Mouse (Mus musculus): ENCODE measurements around the gene Olfr43. TPM values are rescaled to one million over a fixed set of nuclear protein-coding genes. Genes with fewer than 3 reads are reported as not detected.

Olfr43 gene
- not detected for total RNA-seq (2021)
- long read RNA-seq, experiment 1 = 0 reads
- long read RNA-seq, experiment 2 = 0 reads

DNA sequence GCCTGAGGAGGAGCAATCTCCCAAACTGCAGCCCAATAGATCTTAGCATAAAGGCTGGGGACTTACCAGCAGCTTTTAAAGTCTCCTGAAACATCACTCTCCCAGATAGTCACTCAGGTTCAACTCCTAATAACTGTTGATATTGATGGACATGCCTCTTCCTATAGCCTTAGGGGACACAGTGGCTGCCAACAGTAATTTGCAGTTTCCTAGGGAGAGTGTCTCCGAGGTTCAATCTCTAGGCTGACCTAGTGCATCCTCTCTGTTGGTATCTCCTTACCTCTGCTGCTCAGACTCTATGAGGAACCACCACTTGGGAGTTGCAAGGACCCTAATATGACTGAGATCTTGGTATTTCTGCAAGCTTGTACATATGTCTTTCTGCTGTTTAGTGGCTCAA, at the start of gene Olfr43:
Gene Olfr43 (minus strand): TSS at position 101 of the 400 bp plus-strand sequence.
- no peak for DNase-seq

DNA sequence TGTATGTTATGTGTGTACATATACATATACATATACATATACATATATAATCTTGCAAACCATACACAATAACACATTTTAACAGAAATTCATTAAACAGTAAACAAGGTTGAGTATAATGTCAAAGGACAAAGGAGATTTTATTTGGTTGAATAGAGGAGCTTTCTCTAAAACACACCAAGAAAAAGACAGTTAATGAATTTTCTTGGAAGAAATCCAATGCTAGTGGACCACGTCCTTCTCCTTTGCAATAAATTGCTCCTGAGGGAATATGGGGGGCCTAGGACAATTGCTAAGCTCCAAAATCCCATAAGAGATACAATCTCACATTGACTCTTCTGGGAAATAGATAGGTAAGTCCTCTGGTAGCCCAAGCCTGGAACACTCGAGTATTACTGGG, 48.3 kb upstream of the Olfr43 start, which contains the start of gene Olfr406:
Gene Olfr406 (plus strand): TSS at position 301 of the 400 bp plus-strand sequence.
- no peak for DNase-seq

DNA sequence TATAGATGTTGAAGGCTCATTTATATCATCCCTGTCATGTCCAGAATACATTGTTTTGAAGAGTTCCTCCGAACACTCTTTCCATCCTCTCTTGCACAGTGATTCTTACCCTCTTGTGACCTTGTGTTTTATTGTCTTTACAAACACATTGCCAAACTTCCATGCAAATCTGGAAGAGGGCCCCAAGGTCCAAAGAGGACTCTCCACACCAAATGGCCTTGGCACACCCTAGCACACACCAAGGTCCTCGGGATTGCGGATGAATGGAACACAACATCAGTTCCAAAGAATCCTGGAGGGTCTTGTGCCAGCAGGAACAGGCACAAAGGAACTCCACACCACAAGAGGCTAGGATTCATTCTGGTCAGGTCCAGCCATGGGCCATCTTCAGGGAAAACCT, 30.0 kb upstream of the Olfr43 start:
- DNase-seq = no peak

DNA sequence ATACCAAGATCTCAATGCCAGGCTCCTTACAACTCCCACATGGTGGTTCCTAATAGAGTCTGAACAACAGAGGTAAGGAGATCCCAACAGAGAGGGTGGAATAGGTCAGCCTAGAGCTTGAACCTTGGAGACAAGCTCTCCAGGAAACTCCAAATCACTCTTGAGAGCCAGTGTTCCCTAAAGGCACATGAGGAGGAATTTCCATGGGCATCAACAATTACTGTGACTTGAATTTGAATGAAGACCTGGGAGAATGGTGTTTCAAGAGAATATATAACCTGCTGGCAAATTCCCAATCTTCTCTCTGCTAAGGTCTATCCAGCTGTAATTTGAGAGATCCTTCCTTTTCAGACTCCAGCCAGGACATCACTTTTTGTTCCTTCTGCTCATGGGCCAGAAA, 25.2 kb downstream of the Olfr43 start, which contains the start of gene Olfr403:
Gene Olfr403 (plus strand): TSS at position 301 of the 400 bp plus-strand sequence.
- no peak for DNase-seq

DNA sequence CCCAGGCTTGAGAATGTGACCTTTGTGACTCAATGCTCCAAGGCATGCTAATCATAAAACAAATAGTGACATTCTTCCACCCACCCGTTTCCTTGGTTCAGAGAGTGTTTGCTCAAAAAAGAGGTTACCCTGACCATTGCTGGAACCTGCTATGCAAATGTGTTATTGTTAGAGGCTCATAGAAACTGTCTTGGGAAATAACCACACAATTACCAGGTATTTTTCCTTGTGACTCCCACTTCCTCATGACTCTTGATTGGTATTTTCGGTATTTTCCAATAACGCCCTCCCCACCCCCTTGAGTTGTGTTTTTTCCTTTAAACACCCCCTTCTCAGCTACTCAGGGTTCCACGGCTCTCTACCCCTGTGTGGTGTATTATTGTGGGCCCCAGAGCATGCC, 27.4 kb downstream of the Olfr43 start:
- DNase-seq = no peak

DNA sequence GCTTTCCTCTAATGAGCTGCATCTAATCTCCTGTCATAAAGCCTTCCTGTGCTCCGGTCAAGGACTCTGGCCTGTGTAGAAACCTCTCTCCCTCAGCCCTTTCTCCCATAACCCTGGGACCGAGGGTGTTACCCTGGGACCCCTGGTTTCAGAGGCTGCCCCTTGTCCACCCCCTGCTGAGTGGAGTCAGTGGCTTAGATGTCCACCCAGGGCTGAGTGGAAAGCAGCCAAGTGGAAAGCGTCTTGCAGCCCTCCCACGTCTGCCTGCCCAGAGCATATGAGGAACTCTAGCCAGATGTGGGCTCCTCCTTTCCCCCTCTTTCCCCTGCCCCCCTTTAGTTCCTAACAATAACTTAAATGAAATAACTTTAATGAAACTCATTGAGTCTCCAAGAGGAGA, 28.0 kb downstream of the Olfr43 start:
- DNase-seq = no peak

DNA sequence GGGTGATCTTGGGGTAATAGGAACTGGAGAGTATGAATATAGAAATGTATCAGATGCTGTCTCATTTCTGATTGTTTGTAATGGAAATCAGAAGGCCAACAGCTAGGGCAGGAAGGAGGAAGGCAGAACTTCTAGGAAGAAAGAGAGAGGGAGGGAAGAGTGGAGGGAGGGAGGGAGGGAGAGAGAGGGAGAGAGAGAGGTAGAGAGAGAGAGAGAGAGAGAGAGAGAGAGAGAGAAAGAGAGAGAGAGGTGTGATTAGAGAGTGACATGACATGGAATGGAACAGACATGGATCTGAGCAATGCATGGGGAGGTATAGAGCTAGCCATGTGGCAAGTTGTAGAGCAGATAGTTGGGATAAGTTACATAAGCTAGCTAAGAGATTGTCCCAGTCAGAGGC, 42.4 kb downstream of the Olfr43 start:
- no peak for DNase-seq

Other genes starting within 250 kb of the Olfr43 start
- gene Olfr398, start 221.0 kb downstream of the Olfr43 start, total RNA-seq (2021) = not detected
- not detected for gene Olfr139, start 154.8 kb downstream of the Olfr43 start, total RNA-seq (2021)
- not detected for gene Olfr399, start 154.8 kb downstream of the Olfr43 start, total RNA-seq (2021)
- gene Zfp616, start 141.4 kb downstream of the Olfr43 start, total RNA-seq (2021) = not detected
- not detected for gene Olfr401, start 97.7 kb downstream of the Olfr43 start, total RNA-seq (2021)
- not detected for gene Olfr402, start 57.9 kb downstream of the Olfr43 start, total RNA-seq (2021)
- gene Olfr403, start 25.1 kb downstream of the Olfr43 start, total RNA-seq (2021) = not detected
- not detected for gene Olfr406, start 48.4 kb upstream of the Olfr43 start, total RNA-seq (2021)
- gene Olfr59, start 72.4 kb upstream of the Olfr43 start, total RNA-seq (2021) = not detected
- gene Olfr410, start 126.7 kb upstream of the Olfr43 start, total RNA-seq (2021) = not detected
- not detected for gene Olfr411, start 141.3 kb upstream of the Olfr43 start, total RNA-seq (2021)
- gene Olfr412, start 150.7 kb upstream of the Olfr43 start, total RNA-seq (2021) = not detected

All from heart, adult 18-20 months (tissue).